Mouse (Mus musculus): ENCODE measurements around the gene Lrfn4.

- TF ChIP-seq CTCF (IDR thresholded peaks at IDR 0.05; ENCODE audit: extremely low read depth, insufficient read length, insufficient replicate concordance, low read depth, low read length) (no peak), POLR2A (IDR thresholded peaks at IDR 0.05; ENCODE audit: low read depth, low read length) (no peak)
These were observed 31.6 kb downstream of the Lrfn4 start for GRCm38 (mm10) chr19:4583856-4584255.
